Mouse (Mus musculus) monocyte, adult 59 days (primary cell): ENCODE measurements around the gene Tnip1. TPM values are rescaled to one million over a fixed set of nuclear protein-coding genes. Genes with fewer than 3 reads are reported as not detected.

Experiments
- total RNA-seq, 2 experiments: library from RNA; stranded (reverse); gene quantifications; one replicate each; pipeline ENCODE4 v1.2.4; 2023

Gene Tnip1
- total RNA-seq, result 100 to 1,000 TPM; 123 to 134 TPM

GRCm38 (mm10) chr11:54962810-54963209 is at the start of gene Tnip1:
Gene Tnip1, minus strand, starts transcription at chr11:54962917.

GRCm38 (mm10) chr11:54902333-54903323 is 60.1 kb downstream of the Tnip1 start, which contains the start of gene Gpx3:
Gene Gpx3, plus strand, starts transcription at chr11:54902453.

GRCm38 (mm10) chr11:54866119-54867048 is 96.3 kb downstream of the Tnip1 start, which contains the start of gene Hint1:
Gene Hint1, plus strand, starts transcription at chr11:54866383.

Other genes starting within 250 kb of the Tnip1 start
- gene Cdc42se2, start 175.2 kb downstream of the Tnip1 start, total RNA-seq, result 100 to 1,000 TPM; 109 to 123 TPM
- gene Lyrm7, start 102.0 kb downstream of the Tnip1 start, total RNA-seq, result 1 to 10 TPM in 1 of 2 experiments, under 1 TPM in 1; 0.58 to 2.8 TPM
- gene Hint1, start 96.5 kb downstream of the Tnip1 start, total RNA-seq, result 100 to 1,000 TPM; 176 to 210 TPM
- gene Gpx3, start 60.5 kb downstream of the Tnip1 start, total RNA-seq, result 10 to 100 TPM in 1 of 2 experiments, 1 to 10 TPM in 1; 7.3 to 13.7 TPM
- 100 to 1,000 TPM; 213 to 229 TPM for gene Anxa6, start 70.5 kb upstream of the Tnip1 start, total RNA-seq
- 10 to 100 TPM; 23.4 to 26.3 TPM for gene Ccdc69, start 115.2 kb upstream of the Tnip1 start, total RNA-seq
- 100 to 1,000 TPM; 534 to 545 TPM for gene Gm2a, start 135.2 kb upstream of the Tnip1 start, total RNA-seq
- under 1 TPM in 1 of 2 experiments, not detected in 1; 0.68 TPM for gene Slc36a3, start 188.8 kb upstream of the Tnip1 start, total RNA-seq
- under 1 TPM; 0.52 to 0.58 TPM for gene Slc36a2, start 222.2 kb upstream of the Tnip1 start, total RNA-seq
- 10 to 100 TPM; 49.8 to 50.3 TPM for gene Slc36a1, start 241.4 kb upstream of the Tnip1 start, total RNA-seq